Mouse (Mus musculus) retina, adult 2 months (tissue): Measurements from ENCODE around the gene B3gat1.
A peak's percentile ranks its signal among the peaks of the same experiment; 100 is the strongest.

Source experiments
- DNase-seq: peaks from one replicate; pipeline ENCODE4 v3.0.0-alpha.2; 2012; ENCODE audit warnings: low read depth, low spot score

Gene B3gat1

DNA sequence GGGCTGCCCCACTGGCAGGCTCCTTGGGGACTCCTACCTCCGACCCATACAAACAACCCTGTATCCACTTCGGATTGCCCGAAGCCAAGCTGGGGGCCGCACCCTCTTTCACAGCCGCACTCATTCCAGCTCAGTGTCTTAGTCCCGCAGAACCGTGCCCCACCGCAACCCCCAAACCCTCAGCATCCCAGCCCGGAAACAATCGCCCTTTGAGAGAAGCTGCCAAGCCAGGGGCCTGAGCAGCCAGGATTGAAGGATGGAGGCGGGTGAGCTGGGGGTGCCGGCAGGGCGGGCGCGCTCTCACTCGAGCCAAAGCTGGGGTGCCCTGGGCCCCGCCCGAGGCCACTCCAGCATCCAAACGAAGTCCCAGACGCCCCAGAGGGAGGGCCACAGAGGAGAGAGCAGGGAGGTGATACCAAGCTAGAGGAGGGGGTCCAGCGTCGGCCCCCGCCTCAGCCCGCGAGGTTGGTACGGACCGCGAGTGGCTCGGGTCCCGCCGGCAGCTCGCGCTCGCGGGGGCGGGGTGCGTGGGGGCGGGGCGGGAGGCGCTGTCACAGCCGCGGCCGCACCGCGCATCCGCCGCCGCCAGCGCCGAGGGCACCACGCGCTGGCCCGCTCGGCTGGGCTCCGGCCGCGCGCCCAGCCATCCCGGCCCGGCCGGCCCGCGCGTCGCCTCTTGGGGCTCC, at the start of gene B3gat1:
Gene B3gat1, plus strand, starts transcription at position 523 of the 686 bp plus-strand sequence.
- DNase-seq, result no peak

DNA sequence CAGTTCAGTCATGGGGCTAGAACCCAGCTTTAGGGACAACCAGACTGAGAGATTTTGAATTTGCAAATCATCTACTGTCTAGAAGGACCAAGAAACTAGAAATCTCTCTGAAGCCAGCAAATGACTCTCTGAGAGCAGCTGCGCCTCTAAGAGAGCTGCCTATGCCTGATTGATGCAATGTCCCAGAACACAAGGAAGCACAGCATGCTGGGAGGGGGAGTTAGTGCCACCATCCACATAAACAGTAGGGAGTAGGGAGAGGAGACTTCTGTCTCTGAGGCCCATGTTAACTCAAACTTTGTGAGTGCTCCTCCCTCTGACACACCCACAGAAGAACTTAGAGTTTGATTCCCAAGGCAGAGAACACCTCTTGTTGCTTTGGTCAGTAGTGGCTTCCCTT, 44.4 kb upstream of the B3gat1 start:
- no peak for DNase-seq

DNA sequence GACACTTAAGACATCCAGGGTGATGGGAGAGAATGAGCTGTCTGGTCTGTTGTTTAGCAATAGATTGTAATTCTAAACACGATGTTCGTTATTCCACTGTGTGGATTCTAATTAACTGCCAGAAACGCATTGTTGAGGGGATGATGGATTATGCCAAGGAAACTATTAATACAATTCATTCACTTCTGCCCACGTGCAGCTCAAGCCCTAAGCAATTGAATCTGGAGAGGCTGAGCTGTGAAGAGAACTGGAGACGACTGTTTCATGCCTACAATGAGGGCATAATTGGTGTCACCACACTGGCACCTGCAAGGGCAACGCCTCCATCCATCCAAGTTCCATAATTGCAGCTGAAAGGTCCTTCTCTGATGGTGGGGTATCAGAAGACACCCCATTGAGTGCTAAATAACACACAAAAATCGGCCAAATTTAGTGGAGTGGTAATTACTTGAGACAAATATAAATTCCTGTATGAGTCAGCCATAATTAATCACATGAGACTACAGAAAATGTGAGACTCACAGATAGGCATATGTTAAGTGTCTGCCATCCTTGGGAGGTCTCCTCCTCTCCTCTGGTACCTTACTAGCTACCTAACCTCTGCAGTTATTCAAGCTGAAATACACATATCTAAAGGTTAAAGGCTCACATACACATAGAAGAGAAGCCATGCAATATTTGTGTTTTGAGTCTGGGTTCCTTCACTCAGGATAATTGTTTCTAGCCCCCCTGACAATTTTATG, 43.4 kb upstream of the B3gat1 start:
- DNase-seq, result no peak

DNA sequence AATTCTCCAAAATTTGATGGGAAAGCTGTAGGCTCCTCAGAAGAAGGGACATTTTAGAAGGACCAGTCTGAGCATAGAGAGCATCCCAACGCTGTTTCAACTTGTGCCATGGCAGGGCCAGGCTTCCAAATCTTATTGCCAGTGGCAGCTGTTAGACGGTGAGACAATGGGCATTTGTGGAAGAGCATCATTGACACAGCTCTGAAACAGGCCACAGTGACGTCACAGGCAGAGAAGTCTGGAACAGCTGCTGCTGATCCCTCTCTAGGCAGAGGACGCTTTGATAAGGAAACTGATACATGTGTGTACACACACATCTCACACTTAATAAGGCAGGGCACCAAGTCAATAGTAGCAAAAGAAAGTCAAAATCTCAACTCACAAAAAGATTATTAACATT, 40.9 kb upstream of the B3gat1 start:
- no peak for DNase-seq

DNA sequence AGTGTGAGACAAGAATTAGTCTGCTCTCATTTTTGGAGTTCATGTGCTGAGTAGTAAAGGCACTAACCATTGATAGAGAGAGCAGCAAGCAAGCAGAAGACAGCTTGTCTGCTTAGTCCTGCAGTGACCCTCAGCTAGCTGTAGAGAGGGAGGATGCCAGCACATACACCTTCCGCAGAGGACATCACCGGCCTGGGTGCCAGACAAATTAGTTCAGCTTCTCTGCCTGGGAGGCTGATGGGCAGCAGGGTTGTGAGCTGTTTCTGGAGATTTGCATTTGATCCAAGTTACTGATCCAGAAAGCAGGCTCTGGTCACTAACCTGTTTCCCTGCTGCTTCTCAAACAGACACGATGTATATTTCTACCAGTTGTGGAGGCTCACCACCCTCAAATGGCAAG, 38.9 kb upstream of the B3gat1 start:
- no peak for DNase-seq

DNA sequence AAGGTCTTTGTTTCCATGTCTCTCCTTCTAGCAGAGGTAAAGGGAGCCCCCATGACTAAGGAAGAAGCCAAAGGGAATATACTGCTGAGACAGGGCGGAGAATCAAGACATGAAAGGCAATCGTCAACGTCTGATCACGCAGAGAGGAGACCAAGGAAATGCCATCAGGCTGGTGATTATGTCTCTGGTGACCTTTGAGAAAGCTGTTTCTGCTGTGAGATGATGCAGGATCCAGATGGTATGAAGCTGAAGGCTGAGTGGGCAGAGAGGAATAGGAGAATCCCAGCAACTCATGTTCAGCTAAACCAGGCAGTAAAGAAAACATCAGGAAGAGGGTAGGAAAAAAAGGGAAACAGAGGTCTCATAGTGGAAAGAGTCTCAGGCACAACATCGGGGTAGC, 38.4 kb upstream of the B3gat1 start:
- no peak for DNase-seq

DNA sequence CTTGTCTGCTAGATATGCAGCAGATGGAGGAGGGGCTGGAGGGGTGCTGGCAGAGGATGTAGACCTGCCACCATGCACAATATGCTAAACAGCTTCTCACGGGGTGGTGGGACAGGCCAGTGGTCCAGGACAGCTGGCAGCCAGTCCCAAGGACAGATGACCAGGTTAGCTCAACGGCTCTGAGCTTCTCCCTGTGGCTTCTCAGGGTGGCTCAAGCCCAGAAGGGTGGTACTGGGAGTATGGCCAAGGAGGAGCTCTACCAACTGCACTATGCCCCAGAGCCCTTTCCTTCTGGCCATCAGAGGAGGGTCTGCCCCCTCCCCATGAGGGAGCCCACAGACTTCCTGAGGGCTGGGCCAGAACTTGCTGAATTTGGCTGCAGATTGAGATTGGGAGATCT, 35.2 kb upstream of the B3gat1 start:
- DNase-seq, result no peak

DNA sequence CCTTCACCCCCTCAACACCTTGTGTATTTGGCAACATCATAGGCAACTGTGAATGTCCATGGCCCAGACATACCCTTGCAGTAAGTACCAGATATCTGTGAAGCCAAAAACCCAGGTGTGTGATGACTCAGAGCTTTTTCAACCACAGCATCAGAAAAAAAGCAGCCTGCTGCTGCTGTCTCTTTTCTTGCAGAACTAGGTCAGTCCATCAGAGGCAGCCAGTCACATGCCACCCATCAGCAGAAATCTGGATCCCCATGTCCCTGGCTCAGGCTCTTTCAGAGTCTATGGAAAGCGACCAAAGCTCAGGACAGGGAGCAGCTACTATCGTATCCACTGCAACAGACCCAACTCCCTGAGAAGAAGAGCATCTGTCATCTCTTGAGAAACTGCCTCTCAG, 33.2 kb upstream of the B3gat1 start:
- DNase-seq, result no peak

DNA sequence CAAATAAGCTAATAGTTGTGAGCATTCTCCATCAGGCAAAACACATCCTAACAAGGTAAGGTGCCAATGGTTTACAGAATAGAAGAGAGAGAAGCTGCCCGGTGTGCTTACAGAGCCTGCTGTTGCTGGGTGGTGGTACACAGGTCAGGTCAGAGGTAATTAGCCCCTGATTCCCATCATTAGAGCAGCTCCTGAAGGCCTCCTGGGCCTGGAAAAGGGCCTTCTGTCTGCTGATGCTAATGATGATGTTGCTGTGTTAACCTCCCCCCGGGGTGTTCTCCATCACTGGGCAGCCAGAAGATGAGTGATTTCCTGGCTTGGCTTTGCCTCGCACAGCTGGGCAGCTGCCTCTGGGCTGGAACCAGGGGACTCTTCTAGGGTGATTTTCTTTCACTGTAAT, 15.1 kb upstream of the B3gat1 start:
- no peak for DNase-seq

DNA sequence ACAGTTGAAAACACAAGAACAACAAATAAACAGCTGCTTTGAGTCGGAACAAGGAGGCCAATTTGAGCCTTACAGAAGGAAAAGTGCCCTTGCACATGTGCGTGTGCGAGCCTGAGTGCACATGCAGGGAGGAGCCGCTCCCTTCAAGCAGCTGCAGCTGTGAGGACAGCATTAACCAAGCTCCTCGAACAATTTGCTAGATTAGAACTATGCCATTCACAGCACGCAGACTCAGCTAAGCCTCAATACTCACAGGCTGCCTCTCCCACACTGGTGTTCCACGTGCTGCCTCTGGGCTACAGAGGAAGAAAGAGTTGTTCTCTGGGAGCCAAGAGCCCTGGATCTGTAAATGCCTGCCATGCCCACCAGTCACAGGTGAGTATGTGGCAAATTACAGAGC, 11.8 kb upstream of the B3gat1 start:
- DNase-seq, result no peak

DNA sequence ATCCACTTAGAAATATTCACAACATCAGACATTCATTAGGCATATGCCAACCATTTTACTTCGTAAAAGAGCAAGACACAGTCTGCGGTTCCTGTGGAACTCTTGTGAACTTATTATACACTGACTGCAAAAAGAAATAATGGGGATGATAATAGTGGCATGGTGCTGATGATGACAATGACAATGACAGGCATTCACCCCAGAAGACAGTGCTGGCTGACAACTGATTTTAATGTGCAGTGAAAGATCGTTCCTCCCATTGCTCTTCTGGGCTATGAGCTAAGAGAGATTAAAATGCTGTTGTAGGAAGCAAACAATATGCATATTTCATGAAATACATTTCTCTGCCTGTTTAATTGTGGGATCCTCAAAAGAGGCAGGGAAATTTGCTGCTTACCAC, 7.8 kb upstream of the B3gat1 start:
- no peak for DNase-seq

DNA sequence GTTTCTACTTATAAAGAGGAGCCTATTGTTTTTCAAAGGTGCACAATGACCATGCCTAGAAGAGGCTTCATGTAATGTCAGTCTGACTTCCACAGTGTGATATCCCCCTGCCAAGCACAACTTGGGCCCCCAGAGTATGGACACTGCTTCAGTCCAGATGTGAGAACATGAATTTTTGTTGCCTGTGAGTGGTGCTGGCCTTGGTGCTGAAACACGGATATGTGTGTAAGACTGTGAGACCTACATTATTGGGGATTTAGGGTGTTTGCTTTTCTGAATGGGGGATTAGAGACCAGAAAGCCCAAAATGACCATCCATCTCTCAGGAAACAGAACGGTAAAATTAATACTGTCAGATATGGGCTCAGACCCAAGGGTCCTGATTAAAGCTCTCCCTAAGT, 6.1 kb upstream of the B3gat1 start:
- DNase-seq, result no peak

DNA sequence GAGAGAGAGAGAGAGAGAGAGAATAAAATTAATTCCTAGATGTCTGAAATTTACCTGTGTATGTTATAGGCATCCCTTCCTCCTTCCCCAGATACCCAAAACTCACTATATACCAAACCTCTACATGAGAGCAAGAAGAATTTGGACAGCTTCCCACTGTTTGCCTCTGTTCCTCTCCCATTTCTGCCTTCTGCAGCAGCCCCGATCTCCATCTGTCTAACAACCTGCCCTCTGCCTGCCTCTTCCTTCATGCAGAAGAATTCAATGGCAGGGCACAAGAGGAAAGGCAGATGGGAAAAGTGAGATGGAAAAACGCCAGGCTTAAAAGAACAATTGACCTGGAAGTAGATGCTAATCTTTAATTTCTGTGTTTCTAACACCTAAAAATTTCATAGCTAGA, 5.0 kb upstream of the B3gat1 start:
- DNase-seq, result no peak

DNA sequence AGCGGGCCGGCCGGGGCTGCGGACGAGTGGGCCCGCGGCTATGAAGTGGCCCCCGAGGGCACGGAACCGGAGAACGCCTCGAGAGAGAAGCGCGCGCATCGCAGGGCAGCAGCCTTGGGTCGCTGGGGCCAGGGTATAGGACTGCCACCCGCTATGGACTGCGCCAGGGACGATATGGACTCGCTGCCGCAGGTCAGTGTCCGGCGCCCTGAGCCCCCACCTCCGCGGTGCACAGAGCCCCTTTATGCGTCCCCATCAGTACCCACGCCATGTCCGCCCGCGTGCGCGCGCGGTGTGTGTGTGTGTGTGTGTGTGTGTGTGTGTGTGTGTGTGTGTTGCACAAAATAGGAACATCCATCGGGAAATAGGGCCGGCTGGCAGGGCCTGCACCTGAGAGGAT, 458 bp downstream of the B3gat1 start:
- DNase-seq, result no peak

DNA sequence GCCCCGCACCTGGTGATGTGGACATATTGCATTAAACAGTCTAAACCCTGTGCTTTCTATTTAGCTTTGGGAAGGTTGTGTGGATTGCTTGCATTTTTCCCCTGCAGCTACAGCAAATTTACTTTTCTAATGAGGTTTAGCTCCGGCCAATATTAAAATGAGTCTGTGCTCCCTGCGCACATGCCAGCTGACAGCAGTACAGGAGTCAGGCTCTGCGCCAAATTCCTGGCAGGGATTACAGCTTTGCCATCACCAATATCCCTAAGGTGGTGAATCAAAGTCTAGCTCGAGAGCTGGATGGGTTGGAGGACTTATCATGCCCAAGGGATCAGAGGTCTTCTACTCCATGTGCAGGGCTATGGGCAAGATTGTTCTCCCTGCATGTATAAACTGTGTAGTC, 3.6 kb downstream of the B3gat1 start:
- DNase-seq, result no peak

DNA sequence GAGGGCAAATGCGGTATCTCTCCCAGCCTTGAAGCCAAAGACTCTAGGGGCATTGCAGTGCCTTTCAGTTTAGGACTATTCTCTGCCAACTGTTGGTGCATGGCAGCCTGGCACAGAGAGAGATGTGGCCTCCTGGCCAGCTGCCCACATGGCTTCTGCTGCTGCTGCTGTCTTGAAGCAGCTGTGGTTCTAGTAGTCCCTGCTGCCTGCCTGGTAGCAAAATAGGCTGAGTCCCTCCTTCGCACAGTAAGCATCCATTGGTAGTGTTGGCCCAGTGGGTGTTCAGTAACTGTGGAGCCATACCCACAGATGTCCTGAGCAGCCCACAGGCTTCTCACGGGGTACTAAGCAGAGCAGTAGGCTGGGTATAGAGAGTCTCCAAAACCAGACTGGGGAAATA, 9.3 kb downstream of the B3gat1 start:
- no peak for DNase-seq

DNA sequence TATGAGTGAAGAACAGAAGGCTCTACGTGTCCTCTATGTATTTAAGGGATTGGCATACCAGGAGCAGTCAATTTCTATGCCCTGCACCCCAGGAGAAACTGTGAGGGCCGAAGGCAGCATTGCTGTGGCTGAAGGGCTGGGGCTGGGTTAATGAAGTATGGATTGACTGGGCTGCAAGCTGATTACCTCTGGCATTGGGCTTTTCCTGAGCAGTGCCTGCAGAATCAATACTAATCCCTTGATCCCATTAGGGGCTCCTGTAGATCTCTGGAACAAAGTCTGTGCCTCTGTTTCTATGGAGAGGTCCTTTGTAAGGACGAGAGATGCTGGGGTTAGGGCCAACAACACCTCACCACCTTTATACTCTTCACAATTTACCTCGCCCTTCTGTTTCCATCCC, 13.6 kb downstream of the B3gat1 start:
- peak; percentile 44 for DNase-seq

DNA sequence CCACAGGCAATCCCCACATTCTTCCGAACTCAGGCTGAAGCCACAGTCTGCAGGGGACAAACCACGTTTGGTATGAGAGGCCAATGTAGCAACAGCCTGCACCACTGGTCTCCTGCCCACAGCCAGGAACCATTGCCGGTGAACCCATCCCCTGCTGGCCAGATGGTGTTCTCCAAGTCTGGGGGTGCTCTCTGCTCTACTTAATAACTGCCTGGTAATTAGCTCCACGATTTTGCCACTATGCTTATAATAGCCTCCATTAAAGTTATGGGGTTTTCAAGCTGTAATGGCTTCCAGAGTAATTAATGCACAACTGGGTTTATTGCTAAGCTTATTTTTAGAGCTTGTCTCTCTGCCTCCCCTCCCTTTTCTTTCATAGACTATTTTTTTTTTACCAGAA, 15.4 kb downstream of the B3gat1 start:
- no peak for DNase-seq

DNA sequence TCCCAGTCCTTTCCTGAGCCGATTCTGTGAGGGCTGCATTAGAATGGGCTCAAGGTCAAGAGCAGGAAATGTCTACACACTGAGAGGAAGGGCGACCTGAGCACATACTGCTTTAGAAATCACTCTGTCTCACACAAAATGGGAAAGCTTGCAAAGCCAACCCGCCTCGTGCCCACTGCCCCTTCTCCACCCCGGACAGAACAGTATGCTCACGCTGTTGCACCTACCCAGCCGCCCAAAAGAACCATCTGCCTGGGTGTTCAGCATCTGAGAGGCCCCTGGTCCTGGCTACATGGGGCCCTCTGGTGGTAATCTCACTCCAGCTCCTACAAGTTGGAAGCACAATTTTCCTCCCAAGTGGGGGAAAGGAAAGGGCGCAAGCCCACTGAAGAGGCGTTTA, 26.6 kb downstream of the B3gat1 start:
- no peak for DNase-seq

DNA sequence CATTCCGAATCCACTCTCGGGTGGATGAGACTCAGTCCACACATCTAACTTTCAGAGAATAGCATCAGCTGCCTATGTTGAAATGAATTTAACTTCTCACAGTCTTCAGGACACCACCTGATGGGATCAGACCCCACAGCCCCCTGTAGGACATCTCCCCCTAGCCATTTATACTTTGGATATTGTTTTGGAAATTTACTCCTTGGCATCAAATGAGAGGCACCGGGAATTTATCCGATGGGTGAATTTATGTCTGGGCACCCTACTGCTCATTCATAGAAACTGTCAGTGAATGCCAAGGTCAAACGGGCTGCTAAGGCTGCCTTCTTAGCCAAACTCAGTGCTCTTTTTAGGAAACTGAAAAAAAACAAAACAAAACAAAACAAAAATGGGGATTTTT, 27.0 kb downstream of the B3gat1 start:
- no peak for DNase-seq

DNA sequence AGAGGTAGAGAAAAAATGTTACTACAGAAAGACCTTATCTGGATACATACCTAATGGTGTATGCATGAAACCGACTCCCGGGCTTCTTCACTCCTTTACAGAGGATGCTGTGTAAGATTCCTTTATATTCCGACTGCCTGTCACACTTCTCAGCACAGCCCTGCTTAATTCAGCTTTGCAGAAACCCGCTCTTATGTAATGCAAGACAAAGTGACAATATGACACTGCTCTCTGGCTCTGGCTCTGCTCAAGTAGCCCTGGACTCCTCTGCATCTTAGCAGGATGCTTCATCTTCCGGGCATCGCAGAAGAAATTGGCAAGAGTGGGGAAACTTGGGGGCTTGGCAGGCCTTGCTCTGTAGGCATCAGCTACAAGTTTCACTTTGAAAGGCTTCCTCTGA, 28.9 kb downstream of the B3gat1 start:
- DNase-seq, result no peak

DNA sequence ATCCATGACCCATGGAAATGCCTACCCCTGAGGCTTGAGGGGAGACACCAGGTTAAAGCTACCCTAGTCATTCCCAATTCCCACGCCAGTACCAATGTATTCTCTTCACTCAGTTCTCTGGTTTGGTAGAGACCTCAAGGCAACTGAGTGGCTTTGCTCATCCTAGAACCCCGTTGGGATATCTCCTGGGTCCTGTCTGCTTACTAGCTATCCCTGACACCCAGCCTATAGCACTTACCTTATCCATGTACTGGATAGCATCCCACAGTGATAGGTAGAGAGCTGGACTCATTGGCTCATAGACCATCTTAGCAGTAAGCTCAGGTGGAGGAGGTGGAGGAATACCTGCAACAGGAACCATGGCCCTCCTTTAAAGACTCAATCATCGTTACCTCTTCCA, 34.7 kb downstream of the B3gat1 start:
- DNase-seq, result no peak

DNA sequence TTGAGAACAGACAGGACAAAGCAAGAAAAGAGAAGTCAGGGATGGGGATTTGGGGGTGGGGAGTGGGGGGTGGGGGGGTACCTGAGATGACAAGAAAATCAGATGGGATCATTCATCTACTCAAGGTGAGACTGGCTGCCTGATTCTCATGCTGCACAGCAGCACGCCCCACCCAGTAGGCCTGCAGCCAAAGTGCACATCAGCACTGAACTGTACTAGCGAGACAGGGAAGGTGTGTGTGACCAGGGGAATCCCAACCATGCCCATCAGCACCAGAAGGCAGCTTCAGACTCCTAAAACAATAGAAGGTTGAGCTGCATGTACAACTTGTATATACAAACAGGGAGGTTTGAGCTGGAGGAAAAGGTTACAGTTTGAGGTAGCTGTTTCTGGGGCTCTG, 42.2 kb downstream of the B3gat1 start:
- no peak for DNase-seq
